Mouse (Mus musculus) Patski (cell line): Measurements from ENCODE around the gene Nrip1. TPM values are rescaled to one million over a fixed set of nuclear protein-coding genes. Genes with fewer than 3 reads are reported as not detected.

Source experiments
- ATAC-seq: fragments of 100-300 bp; one replicate; pipeline ENCODE4 v1.8.0; 2021
- CTCF ChIA-PET: fragments of 350-600 bp; sonication (Branson Sonifier 250); formaldehyde crosslinking; loops from one replicate; lab custom pipeline; 2022; ENCODE audit warnings: inconsistent platforms; lab: Charles Lee
- POLR2A ChIA-PET: fragments of 350-600 bp; sonication (Branson Sonifier 250); formaldehyde crosslinking; loops from one replicate; lab custom pipeline; 2022; ENCODE audit warnings: antibody characterized with exemption, inconsistent platforms; lab: Charles Lee
- DNase-seq: peaks from one replicate; pipeline ENCODE4 v3.0.0-alpha.2; 2011; ENCODE audit warnings: low read depth, low spot score
- H3K27me3 ChIP-seq: fragments of 371-371 bp; one replicate; pipeline ENCODE4 v1.5.1; 2021
- CTCF ChIP-seq: fragments of 100-300 bp; IDR thresholded peaks from one replicate; pipeline ENCODE4 v1.5.1; 2021
- in situ Hi-C: fragments of 300-500 bp; cut with MboI; formaldehyde crosslinking; loops from 3 replicates; pipeline ENCODE4 v1.11.1; 2018; ENCODE audit warnings: low pct_unique_long_range_greater_than_20kb, mixed read lengths
- polyA plus RNA-seq: library from polyadenylated mRNA; unstranded; gene quantifications from one replicate; pipeline ENCODE4 v1.2.3, GENCODE M21; 2021

The Nrip1 gene
- polyA plus RNA-seq, 1 experiment from 2014 or later, result 9.5 TPM

GRCm38 (mm10) chr16:76324411-76325314, 49.0 kb downstream of the Nrip1 start:
- POLR2A ChIA-PET, result interaction anchor here (0.6 kb wide), 1 partner anchor 11 kb away, joined by 3 read pairs; no protein-coding TSS in a partner anchor
- CTCF ChIA-PET, result interaction anchor here (1.3 kb wide), 1 partner anchor 17 kb away, joined by 3 read pairs; no protein-coding TSS in a partner anchor
- DNase-seq, result no peak
- no peak for TF ChIP-seq CTCF
- in situ Hi-C loops, result no loop called here
- no peak for ATAC-seq
- H3K27me3 ChIP-seq, result no peaks in the 10 kb centered on the region

- CTCF ChIA-PET, result interaction anchor here (1.3 kb wide), 2 partner anchors 11 to 18 kb away, joined by 3 read pairs; no protein-coding TSS in a partner anchor
Measured at GRCm38 (mm10) chr16:76323594-76324307, 49.9 kb downstream of the Nrip1 start.

GRCm38 (mm10) chr16:76323141-76323540, 50.5 kb downstream of the Nrip1 start:
- ChIA-PET CTCF (interaction anchor here (1.3 kb wide), 2 partner anchors 10 to 19 kb away, joined by 3 read pairs; no protein-coding TSS in a partner anchor), POLR2A (no interaction called here)
- ATAC-seq (no peak), DNase-seq (no peak)
- no peaks in the 10 kb centered on the region for H3K27me3 ChIP-seq
- no peak for TF ChIP-seq CTCF
- in situ Hi-C loops, result no loop called here

More at GRCm38 (mm10) chr16:76323594-76324307, 49.9 kb downstream of the Nrip1 start:
- no peaks in the 10 kb centered on the region for H3K27me3 ChIP-seq
- in situ Hi-C loops, result no loop called here
- POLR2A ChIA-PET, result no interaction called here
- DNase-seq (no peak), ATAC-seq (no peak)
- TF ChIP-seq CTCF, result no peak

- ChIA-PET POLR2A (interaction anchor here (1.1 kb wide), 1 partner anchor 15 kb away, joined by 3 read pairs; no protein-coding TSS in a partner anchor), CTCF (interaction anchor here (1.9 kb wide), 1 partner anchor 7 kb away, joined by 9 read pairs; no protein-coding TSS in a partner anchor)
- in situ Hi-C loops, result no loop called here
- TF ChIP-seq CTCF, result no peak
- ATAC-seq, result no peak
- DNase-seq, result no peak
- no peaks in the 10 kb centered on the region for H3K27me3 ChIP-seq
Measured at GRCm38 (mm10) chr16:76321527-76322165, 52.0 kb downstream of the Nrip1 start.

- TF ChIP-seq CTCF, result no peak
- ChIA-PET POLR2A (no interaction called here), CTCF (interaction anchor here (0.9 to 1.9 kb wide), 2 partner anchors 9 to 12 kb away, joined by 3 to 9 read pairs; no protein-coding TSS in a partner anchor)
- ATAC-seq, result no peak
- no peaks in the 10 kb centered on the region for H3K27me3 ChIP-seq
- no peak for DNase-seq
- in situ Hi-C loops, result no loop called here
Measured at GRCm38 (mm10) chr16:76320118-76320473, 53.5 kb downstream of the Nrip1 start.

GRCm38 (mm10) chr16:76319364-76320117, 54.1 kb downstream of the Nrip1 start:
- POLR2A ChIA-PET, result no interaction called here
- DNase-seq (no peak), ATAC-seq (no peak)
- in situ Hi-C loops, result no loop called here
- no peak for TF ChIP-seq CTCF
- CTCF ChIA-PET, result interaction anchor here (0.9 to 1.9 kb wide), 2 partner anchors 9 to 13 kb away, joined by 3 to 9 read pairs; no protein-coding TSS in a partner anchor
- no peaks in the 10 kb centered on the region for H3K27me3 ChIP-seq

- POLR2A ChIA-PET, result no interaction called here
- no peak for DNase-seq
- no peaks in the 10 kb centered on the region for H3K27me3 ChIP-seq
Measured at GRCm38 (mm10) chr16:76318331-76318922, 55.2 kb downstream of the Nrip1 start.

GRCm38 (mm10) chr16:76316940-76317822, 56.4 kb downstream of the Nrip1 start:
- no peak for ATAC-seq
- ChIA-PET CTCF (no interaction called here), POLR2A (no interaction called here)
- H3K27me3 ChIP-seq, result no peaks in the 10 kb centered on the region
- in situ Hi-C loops, result no loop called here
- no peak for TF ChIP-seq CTCF
- DNase-seq, result no peak

More at GRCm38 (mm10) chr16:76318331-76318922, 55.2 kb downstream of the Nrip1 start:
- no peak for TF ChIP-seq CTCF
- no peak for ATAC-seq
- in situ Hi-C loops, result no loop called here
- CTCF ChIA-PET, result no interaction called here
